Mouse (Mus musculus) cerebellum, adult 2 months (tissue): ENCODE data around the gene Gsta3. TPM values are rescaled to one million over a fixed set of nuclear protein-coding genes. Genes with fewer than 3 reads are reported as not detected.
A peak's percentile ranks its signal among the peaks of the same experiment; 100 is the strongest.

Source experiments
- DNase-seq, 2 experiments: peaks; one replicate each; pipeline ENCODE4 v3.0.0; 2021
- H3K27ac ChIP-seq: fragments of 200-500 bp; 2 replicates; pipeline ENCODE4 v1.5.1; 2012; ENCODE audit warnings: low read length, control low read depth, inconsistent platforms; ENCODE audit not compliant: insufficient read depth
- H3K27me3 ChIP-seq: fragments of 200-500 bp; 2 replicates; pipeline ENCODE4 v1.6.1; 2012; ENCODE audit warnings: inconsistent platforms, mild to moderate bottlenecking, low read length, moderate library complexity; ENCODE audit not compliant: control insufficient read depth, insufficient read depth
- H3K4me1 ChIP-seq: fragments of 200-500 bp; 2 replicates; pipeline ENCODE4 v1.6.1; 2011; ENCODE audit warnings: low read length; ENCODE audit not compliant: control insufficient read depth, insufficient read depth
- H3K4me3 ChIP-seq: fragments of 200-500 bp; replicated peaks from 2 replicates; pipeline ENCODE3; 2011; ENCODE audit warnings: mild to moderate bottlenecking, low read depth, low read length, control low read depth; ENCODE audit not compliant: insufficient read depth
- CTCF ChIP-seq: fragments of 200-500 bp; IDR thresholded peaks from 2 replicates; pipeline ENCODE4 v1.5.1; 2011; ENCODE audit warnings: low read depth, mild to moderate bottlenecking, control low read depth, low read length, moderate library complexity, borderline replicate concordance; ENCODE audit not compliant: insufficient read depth
- POLR2A ChIP-seq: fragments of 200-500 bp; IDR thresholded peaks from 2 replicates; pipeline ENCODE4 v1.6.1; 2011; ENCODE audit warnings: low read length, control low read depth, borderline replicate concordance; ENCODE audit not compliant: insufficient read depth
- WGBS: fragments of 180-500 bp; shearing (Covaris S2); methylation state at CpG from one replicate; pipeline ENCODE4 v1.1.7; 2018; 5-methylcytosine and 5-hydroxymethylcytosine counted together
- polyA plus RNA-seq: library from polyadenylated mRNA; depleted of rRNA; stranded (reverse); fragments of >200 nt; gene quantifications from 2 replicates; pipeline ENCODE4 v1.2.3, GENCODE M21; 2012

Gsta3 gene
- polyA plus RNA-seq, 1 experiment: 2.1 TPM

GRCm38 (mm10) chr1:21248560-21249390 is 8.4 kb downstream of the Gsta3 start:
- WGBS: 91% methylated on average over 9 of the region's 9 CpGs
- Histone ChIP-seq H3K27me3 (no peaks in the 10 kb centered on the region), H3K4me1 (no peaks in the 10 kb centered on the region), H3K4me3 (no peak overlapping the region), H3K27ac (no peak overlapping the region)
- DNase-seq: no peak
- TF ChIP-seq POLR2A (no peak), CTCF (no peak)

DNA sequence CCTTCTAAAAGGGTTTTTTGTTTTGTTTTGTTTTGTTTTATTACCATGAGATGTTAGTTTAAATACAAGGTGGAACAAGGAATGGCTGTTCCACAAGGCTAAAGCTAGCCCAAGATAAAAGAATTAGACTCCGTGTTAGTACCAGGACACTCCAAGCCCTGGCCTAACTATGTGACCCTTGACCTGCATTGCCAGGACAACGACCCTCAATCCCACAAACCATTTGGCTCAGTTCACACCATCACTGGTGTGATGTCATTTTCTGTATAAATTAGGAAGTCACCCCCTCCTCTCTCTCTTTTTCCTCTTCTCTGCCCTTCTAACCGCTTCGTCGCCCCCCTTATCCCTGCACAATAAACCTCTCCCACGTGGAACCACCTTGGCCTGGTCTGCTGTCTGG is 11.3 kb downstream of the Gsta3 start:
- DNase-seq: no peak
- TF ChIP-seq POLR2A: no peak
- TF ChIP-seq CTCF: no peak
- Histone ChIP-seq H3K27me3 (no peaks in the 10 kb centered on the region), H3K27ac (no peak overlapping the region), H3K4me3 (no peak overlapping the region), H3K4me1 (no peaks in the 10 kb centered on the region)
- 57% methylated on average over 6 of the region's 6 CpGs for WGBS

GRCm38 (mm10) chr1:21252566-21253302 is 12.3 kb downstream of the Gsta3 start:
- no peak for DNase-seq
- H3K27ac ChIP-seq: peak overlapping the region; percentile 21; the same call in 1 of the 2 replicates
- TF ChIP-seq POLR2A (no peak), CTCF (no peak)
- 91% methylated on average over 10 of the region's 10 CpGs for WGBS
- no peaks in the 10 kb centered on the region for H3K4me1 ChIP-seq
- H3K4me3 ChIP-seq: no peak overlapping the region
- no peaks in the 10 kb centered on the region for H3K27me3 ChIP-seq

DNA sequence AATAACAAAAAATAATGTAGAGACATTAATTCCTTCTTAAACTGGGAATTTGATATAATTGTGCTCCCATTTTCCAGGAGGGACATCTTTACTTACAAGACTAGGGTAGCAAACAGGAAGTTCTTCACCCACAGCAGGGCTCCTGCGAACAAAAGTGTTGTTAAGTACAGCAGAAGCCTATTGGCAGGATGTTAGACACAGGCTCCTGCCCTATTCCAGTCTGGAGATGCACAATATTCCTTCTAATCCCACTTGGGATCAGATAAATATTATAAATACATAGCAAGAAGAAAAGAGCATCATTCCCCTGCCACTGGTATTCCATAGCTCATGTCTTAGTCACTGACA is 12.9 kb downstream of the Gsta3 start:
- H3K4me1 ChIP-seq: no peaks in the 10 kb centered on the region
- H3K27me3 ChIP-seq: no peaks in the 10 kb centered on the region
- TF ChIP-seq CTCF: no peak
- no peak for DNase-seq
- no peak overlapping the region for H3K27ac ChIP-seq
- H3K4me3 ChIP-seq: no peak overlapping the region
- WGBS: 83% methylated on average over 1 of the region's 1 CpGs

DNA sequence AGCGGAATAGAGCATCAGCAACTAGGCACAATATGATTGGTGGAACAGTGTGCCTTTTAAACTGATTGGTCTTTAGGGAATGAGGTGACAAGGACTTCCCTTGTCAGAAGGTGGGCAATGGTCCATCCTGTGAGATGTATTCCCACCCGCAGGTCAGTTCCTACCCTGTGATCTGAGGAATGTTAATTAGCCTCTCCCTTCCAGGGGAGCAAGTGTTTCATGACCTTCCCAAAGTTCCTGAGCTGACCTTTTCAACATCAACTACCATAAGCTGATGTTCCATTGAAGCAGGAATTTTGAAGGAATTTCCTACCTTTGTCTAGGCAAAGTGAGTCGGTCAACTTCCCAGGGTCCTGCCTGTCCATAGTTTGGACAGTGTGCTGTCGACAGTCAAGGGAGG is 13.5 kb downstream of the Gsta3 start:
- WGBS: 77% methylated on average over 4 of the region's 4 CpGs
- TF ChIP-seq CTCF (no peak), POLR2A (no peak)
- Histone ChIP-seq H3K27ac (no peak overlapping the region), H3K4me1 (no peaks in the 10 kb centered on the region), H3K4me3 (no peak overlapping the region), H3K27me3 (no peaks in the 10 kb centered on the region)
- no peak for DNase-seq

DNA sequence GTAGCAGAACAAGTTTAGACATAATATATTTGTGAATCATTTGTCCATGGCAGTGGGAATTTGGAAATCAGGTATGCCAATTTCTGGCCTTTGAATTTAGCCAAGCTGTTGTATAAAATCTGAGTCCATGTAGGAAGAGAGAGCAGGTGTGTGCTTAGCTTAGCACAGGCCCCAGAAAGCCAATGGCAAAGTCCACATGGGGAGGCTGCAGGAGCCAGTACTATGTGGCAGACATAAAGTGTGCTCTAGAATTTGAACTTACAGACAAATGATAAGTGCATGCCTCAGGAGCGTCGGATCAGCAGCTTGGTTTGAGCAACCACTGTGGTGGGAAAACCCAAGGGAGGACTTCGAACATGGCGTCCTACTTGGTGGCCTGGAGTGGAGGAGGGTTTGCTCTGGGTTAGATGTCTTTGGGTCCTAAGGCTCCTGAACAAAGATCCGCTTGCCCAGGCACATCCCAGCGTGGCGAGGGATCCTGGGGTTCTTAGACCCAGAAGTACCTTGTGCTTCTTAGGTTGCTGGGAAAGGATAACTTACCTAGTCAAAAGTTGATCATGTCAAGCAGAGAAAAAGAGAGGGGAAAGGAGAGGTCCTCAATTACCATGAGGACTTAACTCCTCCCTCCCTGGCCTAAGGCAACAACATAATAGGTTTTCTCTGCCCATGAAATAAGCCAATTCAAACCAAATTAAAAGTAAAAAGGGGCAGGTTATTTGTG is 15.4 kb downstream of the Gsta3 start:
- WGBS: 95% methylated on average over 7 of the region's 7 CpGs
- no peaks in the 10 kb centered on the region for H3K4me1 ChIP-seq
- H3K27me3 ChIP-seq: no peaks in the 10 kb centered on the region
- no peak for TF ChIP-seq POLR2A
- TF ChIP-seq CTCF: no peak
- DNase-seq: no peak
- H3K4me3 ChIP-seq: no peak overlapping the region
- H3K27ac ChIP-seq: no peak overlapping the region

- H3K27me3 ChIP-seq: no peaks in the 10 kb centered on the region
- DNase-seq: no peak
- TF ChIP-seq CTCF: no peak
- no peak for TF ChIP-seq POLR2A
- WGBS: 56% methylated on average over 3 of the region's 3 CpGs
- H3K4me3 ChIP-seq: no peak overlapping the region
- H3K4me1 ChIP-seq: no peaks in the 10 kb centered on the region
- H3K27ac ChIP-seq: no peak overlapping the region
These were observed 16.0 kb downstream of the Gsta3 start for GRCm38 (mm10) chr1:21256391-21256790.
